Mouse (Mus musculus) ES-E14 (cell line): ENCODE data around the gene Il17ra.

Experiments
- CHD2 ChIP-seq: IDR thresholded peaks from 2 replicates; pipeline ENCODE4 v1.6.1; 2014; ENCODE audit warnings: mild to moderate bottlenecking, low read depth, low read length, inconsistent platforms
- HCFC1 ChIP-seq: IDR thresholded peaks from 2 replicates; pipeline ENCODE4 v1.6.1; 2012; ENCODE audit warnings: low read length, inconsistent platforms, borderline replicate concordance; ENCODE audit not compliant: insufficient read depth

DNA sequence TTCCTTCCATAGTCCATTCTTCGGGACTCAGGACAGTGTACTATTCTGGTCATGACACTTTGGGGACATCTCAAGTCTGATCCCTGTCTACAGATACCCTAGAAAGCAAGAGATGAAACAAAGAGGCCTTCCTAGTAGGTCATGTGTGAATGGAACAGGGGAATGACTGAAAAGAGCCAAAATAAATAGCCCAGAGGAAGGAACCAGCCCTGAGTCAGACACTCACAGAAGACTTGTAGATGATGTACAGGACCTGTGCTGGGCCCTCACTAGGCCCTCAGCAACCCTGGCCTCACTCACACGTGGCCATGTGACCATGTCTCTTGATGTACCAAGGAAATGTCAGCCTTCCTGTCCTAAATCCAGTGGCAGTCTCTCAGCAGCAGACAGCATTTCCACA is 26.4 kb downstream of the Il17ra start:
- no peak for TF ChIP-seq CHD2
- no peak for TF ChIP-seq HCFC1
